Mouse (Mus musculus): ENCODE results near the gene Ivd. TPM values are rescaled to one million over a fixed set of nuclear protein-coding genes. Genes with fewer than 3 reads are reported as not detected.

Gene Ivd
- total and polyA plus RNA-seq, 3 experiments, result 242 to 355 (median 245) TPM

- DNase-seq, result peak; percentile 60
These were observed 20.2 kb downstream of the Ivd start for GRCm38 (mm10) chr2:118881956-118882355.

DNA sequence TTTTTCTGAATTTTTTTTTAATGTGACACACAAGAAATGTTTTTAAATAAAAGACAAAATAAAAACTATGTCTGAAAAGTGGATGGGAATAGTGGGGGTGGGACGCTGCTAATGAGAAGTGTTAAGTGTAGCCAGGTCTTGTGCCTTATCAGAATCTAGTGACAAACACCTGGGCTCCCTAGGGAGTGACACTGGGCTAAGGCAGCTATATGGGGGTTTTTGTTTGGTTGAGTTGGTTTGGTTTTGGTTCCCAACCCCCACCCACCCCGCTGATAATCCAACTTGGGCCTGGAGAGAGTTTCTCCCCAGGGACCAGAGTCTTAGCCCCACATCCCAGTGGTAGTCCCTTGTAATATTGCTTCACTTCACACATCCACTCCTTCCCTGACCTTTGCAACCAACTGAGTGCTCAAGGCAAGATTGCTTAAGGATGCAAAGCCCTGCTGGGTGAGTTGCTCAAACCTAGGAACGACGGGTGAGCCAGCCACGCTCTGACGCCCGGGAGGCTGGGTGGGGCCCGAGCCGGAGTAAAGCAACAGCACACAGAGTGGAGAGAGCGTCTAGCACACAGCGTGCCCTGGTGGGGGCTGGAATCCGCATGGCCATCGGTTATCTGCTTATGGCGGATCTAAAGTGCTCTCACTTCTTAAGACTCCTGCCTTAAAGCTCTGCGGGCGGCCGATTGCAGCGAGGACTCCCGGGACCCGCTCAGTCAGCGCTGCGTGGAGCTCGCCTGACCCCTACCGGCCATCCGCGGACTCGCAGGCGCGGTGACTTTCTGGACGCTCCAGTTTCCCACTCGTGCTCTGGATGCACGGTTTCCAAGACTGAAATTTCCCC is 21.3 kb downstream of the Ivd start:
- peak; percentile 91 for DNase-seq

GRCm38 (mm10) chr2:118887440-118887839 is 25.7 kb downstream of the Ivd start:
- no peak for DNase-seq

DNA sequence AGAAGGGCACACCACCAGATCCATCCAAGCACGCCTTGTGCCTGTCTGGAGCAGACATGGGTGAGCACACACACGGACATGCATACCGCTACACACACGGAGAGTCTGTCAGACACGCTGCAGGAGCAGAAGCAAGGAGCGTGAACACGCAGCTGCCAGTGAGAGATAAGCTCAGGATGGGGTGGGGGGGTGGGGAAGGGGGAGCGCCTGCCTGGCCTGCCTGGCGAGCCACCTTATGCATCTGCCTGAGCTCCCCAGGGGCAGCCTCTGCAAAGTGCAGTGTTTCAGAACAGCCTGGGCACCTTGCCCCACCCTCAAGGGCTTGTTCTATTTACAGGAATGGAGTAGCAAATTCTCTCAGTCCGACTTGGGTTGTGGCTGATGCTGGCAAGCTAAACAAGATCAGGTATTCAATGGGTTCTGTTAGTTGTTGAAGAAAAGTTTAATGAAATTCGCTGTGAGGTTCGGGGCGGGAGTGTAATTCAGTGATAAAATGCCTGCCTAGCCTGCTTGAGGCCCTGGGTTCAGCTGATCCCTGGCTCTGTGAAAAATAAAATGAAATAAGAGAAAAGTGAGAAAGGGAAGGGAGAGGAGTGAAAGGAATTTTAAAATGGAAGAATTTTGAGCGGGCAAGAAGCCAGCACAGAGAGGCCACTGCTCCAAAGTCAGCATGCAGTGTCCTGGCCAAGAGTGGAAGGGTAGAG is 26.2 kb downstream of the Ivd start:
- DNase-seq, result peak; percentile 33

- DNase-seq, result peak; percentile 67
These were observed 29.4 kb downstream of the Ivd start for GRCm38 (mm10) chr2:118891173-118891572.

GRCm38 (mm10) chr2:118895990-118896913 is 34.5 kb downstream of the Ivd start:
- DNase-seq, result peak; percentile 84

DNA sequence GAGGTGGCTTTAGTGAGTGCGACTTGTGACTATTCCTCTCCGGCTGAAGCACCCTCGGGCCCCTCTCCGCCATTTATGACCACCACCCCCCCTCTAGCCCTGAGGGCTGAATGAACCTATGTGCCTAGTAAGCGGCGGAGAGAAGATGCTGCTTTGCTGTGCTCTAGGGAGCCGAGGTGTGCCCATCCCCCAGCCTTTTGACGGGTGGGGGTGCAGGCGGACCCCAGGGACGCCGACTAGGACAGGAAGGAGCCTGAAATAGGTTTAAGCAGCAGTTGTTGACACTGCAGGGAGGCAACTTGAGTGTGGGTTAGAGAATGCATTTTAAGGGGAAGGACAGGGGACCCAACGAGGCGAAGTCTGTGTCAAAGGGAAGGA is 35.1 kb downstream of the Ivd start:
- DNase-seq, result no peak

DNA sequence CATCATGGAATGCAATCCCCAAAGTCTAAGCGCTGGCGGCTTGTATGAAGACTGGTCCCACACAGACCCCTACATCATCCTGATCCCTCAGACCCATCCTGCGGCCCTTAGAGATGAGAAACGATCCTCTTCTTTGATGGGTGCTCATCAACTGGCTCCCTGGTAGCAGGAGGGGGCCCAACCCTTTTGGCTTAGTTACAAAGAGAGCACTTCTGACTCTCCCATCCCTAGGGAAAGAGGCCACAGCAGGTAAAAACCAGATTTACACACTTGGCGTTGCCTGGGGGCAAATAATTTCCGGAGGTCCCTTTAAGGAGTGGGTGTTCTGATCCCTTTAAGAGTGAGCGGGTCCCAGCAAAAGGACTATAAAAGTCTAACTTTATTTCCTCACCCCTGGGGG is 35.6 kb downstream of the Ivd start:
- DNase-seq, result no peak

DNA sequence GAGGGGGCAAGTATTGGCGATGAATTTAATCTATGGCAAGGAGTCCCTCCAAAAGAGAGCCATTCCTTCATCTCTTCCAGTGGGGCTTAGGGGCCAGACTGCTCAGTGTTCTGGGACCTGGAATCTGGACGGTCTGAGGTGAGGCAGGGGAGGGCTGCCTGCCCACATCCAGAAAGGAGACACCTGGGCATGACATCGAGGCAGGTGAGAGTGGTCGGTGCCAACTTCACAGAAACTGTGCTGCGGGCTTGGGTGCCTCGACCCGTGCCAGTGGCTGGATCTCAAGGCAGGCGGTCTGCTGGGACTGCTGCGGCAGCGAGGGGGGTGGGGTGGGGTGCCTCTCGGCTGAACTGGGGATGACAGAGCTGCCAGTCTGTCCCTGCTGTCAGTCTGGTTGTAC is 36.1 kb downstream of the Ivd start:
- no peak for DNase-seq

GRCm38 (mm10) chr2:118898771-118899170 is 37.0 kb downstream of the Ivd start:
- DNase-seq, result no peak

GRCm38 (mm10) chr2:118899306-118899705 is 37.6 kb downstream of the Ivd start:
- no peak for DNase-seq

DNA sequence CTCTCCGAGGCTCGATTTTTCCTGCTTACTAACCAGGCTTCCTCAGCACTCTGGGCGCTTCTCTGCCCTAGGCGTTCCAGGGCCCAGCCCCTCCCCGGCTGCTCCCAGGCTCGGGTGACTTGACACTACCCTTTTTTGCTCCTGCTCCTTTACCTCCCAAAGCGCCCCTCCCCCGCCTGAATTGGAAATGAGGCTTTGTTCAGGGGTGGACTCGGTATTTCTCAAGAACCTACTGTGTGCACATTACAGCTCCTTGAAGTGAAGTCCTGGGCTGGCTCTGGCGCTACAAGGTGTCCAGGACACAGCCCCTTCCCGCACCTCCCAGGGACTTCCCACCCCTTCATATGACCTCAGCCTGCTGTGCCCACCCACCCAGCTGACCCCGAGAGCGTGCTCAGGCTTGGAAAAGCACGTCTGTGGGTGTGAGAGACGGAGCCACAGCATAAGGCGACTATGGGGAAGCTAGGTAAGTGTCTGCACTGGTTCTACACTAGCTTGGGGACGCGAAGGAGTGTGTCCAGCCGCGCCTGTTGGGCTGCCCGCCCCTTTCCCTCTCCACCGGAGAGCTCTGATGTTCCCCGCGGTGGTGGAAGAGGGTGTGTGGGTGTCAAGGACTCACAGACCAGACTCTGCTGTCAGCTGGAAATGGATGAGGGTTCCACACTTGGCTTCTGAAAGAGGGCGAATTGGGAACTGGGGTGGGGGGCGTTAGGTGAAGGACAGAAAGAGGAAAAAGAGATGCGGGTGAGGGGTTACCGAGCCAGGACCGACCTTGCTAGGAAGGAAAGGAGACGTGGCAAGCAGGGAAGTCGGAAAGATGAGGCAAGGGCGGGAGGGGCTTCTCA is 38.4 kb downstream of the Ivd start, which contains the start of gene Bahd1:
Gene Bahd1, plus strand, starts transcription at position 397 of the 845 bp plus-strand sequence.
- DNase-seq, result peak; percentile 76

DNA sequence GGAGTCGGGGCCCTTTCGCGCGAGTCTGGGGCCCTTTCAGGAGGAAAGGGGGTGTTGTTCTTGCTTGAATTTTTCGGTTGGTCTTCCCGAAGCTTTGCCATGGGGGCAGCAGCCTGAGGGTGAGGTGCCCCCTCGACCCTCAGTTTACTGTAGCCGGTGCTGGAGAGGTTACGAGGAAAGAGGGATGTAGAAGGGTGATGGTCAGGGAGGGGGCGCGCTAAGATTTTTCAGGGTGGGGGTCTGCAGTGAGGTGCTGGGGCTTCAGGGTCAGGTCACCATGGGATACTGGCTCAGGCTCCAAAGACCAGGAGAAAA is 39.0 kb downstream of the Ivd start:
- DNase-seq, result no peak

DNA sequence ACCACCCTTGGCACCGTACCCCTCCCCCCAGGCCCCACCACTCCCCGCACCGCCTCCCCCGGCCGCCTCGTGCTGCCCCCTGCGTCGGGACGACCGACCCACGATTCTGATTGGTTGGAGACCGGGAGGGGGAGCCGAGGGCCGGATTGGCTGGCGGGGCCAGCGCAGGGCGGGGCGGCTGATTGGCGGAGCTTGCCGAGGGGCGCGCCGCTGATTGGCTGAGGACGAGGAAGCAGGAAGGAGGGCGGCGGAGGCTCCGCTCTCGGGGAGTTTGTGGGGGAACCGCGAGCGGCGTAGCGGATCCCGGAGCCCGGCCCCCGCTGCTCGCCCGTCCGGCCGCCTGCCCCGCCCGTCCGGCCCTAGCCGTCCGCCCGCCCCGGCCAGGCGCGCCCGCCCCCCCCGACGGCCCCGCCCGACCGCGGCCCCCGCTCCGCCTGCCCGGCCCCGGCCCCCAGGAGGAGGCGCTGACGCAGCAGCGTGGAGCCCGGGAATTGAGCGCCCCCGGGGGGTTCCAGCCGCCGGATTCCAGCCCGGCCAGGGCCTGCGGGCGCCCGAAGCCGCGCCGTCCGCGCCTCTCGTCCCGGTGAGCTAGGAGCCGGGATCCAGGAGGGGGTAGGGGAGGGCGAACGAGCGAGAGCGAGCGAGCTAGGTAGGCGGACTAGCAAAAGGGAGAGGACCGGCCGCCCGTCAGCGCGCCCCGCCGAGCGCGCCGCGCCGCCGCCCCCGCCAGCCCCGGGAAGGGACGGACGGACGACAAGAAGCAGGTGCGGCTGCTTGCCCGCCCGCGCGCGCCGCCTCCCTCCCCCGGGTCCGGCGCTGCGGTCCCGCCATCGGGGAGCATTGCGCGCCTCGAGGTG is 39.6 kb downstream of the Ivd start:
- DNase-seq, result peak; percentile 99

- peak; percentile 85 for DNase-seq
These were observed 40.6 kb downstream of the Ivd start for GRCm38 (mm10) chr2:118902051-118903025.

GRCm38 (mm10) chr2:118903333-118903741 is 41.6 kb downstream of the Ivd start:
- DNase-seq, result no peak

- DNase-seq, result no peak
These were observed 43.8 kb downstream of the Ivd start for GRCm38 (mm10) chr2:118905433-118906117.

GRCm38 (mm10) chr2:118906118-118906492 is 44.4 kb downstream of the Ivd start:
- DNase-seq, result no peak

DNA sequence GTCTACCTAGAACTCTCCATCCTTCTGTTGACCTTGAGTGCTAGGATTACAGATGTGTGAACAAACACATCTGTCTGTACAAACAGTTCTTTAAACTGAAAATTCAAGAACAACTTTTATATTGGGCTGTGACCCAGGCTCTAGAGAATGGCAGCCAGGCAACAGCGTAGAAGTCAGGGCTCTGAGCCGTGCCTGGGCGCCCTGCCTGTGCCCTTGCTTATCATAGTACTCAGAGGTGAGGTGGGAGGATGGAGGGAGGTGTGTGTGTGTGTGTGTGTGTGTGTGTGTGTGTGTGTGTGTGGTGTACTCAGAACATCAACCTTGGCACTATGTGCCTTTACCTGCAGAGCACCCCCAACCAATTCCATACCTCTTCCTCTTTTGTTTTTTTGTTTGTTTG is 46.0 kb downstream of the Ivd start:
- DNase-seq, result no peak

Data from adrenal gland, adult 2 months (tissue).